Mouse (Mus musculus): ENCODE measurements at regions not wholly inside any gene's neighbourhood (a gene's known extent, or its start where the extent isn't known, plus 50 kb on each side); places are given as distances from the start of the nearest gene placed in this dataset.

- no peak overlapping the region for H3K27ac ChIP-seq (ENCODE audit: low read depth, low read length)
- no peak overlapping the region for H3K4me2 ChIP-seq (ENCODE audit: low read depth, low read length)
- ATAC-seq (ENCODE audit: low read depth): no peak
- H3K4me3 ChIP-seq (ENCODE audit: low read depth, low read length): no peak overlapping the region
- H3K9ac ChIP-seq (replicated peaks; ENCODE audit: low read depth, low read length): no peak overlapping the region
- H3K36me3 ChIP-seq (ENCODE audit: control insufficient read depth, insufficient read depth, low read length): no peaks in the 10 kb centered on the region
- no peaks in the 10 kb centered on the region for H3K27me3 ChIP-seq (ENCODE audit: control insufficient read depth, insufficient read depth, low read length)
- 89% methylated on average over 2 of the region's 2 CpGs for WGBS
- no peaks in the 10 kb centered on the region for H3K9me3 ChIP-seq (ENCODE audit: control insufficient read depth, low read length)
- no peaks in the 10 kb centered on the region for H3K4me1 ChIP-seq (ENCODE audit: control insufficient read depth, insufficient read depth, low read length)
Measured at GRCm38 (mm10) chr16:52851129-52851528, 397.3 kb upstream of the Alcam start.

DNA sequence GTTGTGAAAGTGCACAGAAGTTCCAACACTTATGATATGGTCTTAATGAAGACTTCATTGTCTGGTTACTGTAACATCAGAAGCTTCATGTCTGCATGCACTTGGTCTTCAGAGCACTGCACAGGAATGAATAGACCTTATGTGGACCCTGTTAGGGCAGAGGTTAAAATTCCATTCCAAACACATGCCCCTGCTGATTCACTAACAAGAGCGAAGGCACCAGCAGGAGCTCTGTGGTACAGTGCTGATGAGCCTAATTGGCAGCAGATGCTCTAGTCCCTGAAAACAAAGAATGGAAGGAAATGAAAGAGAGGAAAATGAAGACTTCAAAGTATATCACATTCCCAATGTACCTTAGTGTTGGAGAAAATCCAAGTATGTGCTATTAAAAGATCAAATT lies 365.1 kb upstream of the Alcam start:
- Histone ChIP-seq H3K4me3 (ENCODE audit: low read depth, low read length) (no peak overlapping the region), H3K27ac (ENCODE audit: low read depth, low read length) (no peak overlapping the region)
- 73% methylated on average over 1 of the region's 1 CpGs for WGBS

GRCm38 (mm10) chr16:52811219-52811618 lies 357.3 kb upstream of the Alcam start:
- no peaks in the 10 kb centered on the region for H3K9me3 ChIP-seq (ENCODE audit: control insufficient read depth, low read length)
- H3K36me3 ChIP-seq (ENCODE audit: control insufficient read depth, insufficient read depth, low read length): no peaks in the 10 kb centered on the region
- no peaks in the 10 kb centered on the region for H3K4me1 ChIP-seq (ENCODE audit: control insufficient read depth, insufficient read depth, low read length)
- no peak overlapping the region for H3K9ac ChIP-seq (replicated peaks; ENCODE audit: low read depth, low read length)
- ATAC-seq (ENCODE audit: low read depth): no peak
- WGBS: 83% methylated on average over 3 of the region's 3 CpGs
- H3K27me3 ChIP-seq (ENCODE audit: control insufficient read depth, insufficient read depth, low read length): no peaks in the 10 kb centered on the region
- no peak overlapping the region for H3K4me3 ChIP-seq (ENCODE audit: low read depth, low read length)
- no peak overlapping the region for H3K4me2 ChIP-seq (ENCODE audit: low read depth, low read length)
- no peak overlapping the region for H3K27ac ChIP-seq (ENCODE audit: low read depth, low read length)

More for the DNA sequence above, 365.1 kb upstream of the Alcam start:
- Histone ChIP-seq H3K27me3 (ENCODE audit: control insufficient read depth, insufficient read depth, low read length) (no peaks in the 10 kb centered on the region), H3K4me1 (ENCODE audit: control insufficient read depth, insufficient read depth, low read length) (no peaks in the 10 kb centered on the region), H3K9me3 (ENCODE audit: control insufficient read depth, low read length) (no peaks in the 10 kb centered on the region), H3K9ac (replicated peaks; ENCODE audit: low read depth, low read length) (no peak overlapping the region), H3K4me2 (ENCODE audit: low read depth, low read length) (no peak overlapping the region), H3K36me3 (ENCODE audit: control insufficient read depth, insufficient read depth, low read length) (no peaks in the 10 kb centered on the region)
- ATAC-seq (ENCODE audit: low read depth): no peak

DNA sequence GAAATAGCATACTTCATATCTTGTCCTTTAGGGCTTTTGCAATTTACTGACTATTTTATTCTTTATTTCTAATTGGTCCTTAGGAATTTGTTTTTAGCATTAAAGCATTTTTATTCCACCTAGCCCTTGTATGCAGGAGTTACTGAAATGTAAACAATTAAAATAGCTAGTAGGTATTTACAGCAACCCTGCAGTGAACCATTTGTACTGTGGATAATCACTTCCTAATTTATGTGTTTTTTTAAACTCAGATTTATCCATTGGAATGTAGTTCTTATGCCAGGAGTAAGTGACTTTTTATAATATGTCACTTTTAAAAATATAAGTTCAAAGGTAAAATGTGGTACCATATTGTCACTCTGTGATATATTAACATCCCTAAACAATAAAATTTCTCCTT lies 350.5 kb upstream of the Alcam start:
- ATAC-seq (ENCODE audit: low read depth): no peak
- H3K27ac ChIP-seq (ENCODE audit: low read depth, low read length): no peak overlapping the region
- no peaks in the 10 kb centered on the region for H3K9me3 ChIP-seq (ENCODE audit: control insufficient read depth, low read length)
- no peak overlapping the region for H3K4me3 ChIP-seq (ENCODE audit: low read depth, low read length)
- no peak overlapping the region for H3K9ac ChIP-seq (replicated peaks; ENCODE audit: low read depth, low read length)
- no peaks in the 10 kb centered on the region for H3K36me3 ChIP-seq (ENCODE audit: control insufficient read depth, insufficient read depth, low read length)
- no peak overlapping the region for H3K4me2 ChIP-seq (ENCODE audit: low read depth, low read length)
- H3K4me1 ChIP-seq (ENCODE audit: control insufficient read depth, insufficient read depth, low read length): no peaks in the 10 kb centered on the region
- no peaks in the 10 kb centered on the region for H3K27me3 ChIP-seq (ENCODE audit: control insufficient read depth, insufficient read depth, low read length)

DNA sequence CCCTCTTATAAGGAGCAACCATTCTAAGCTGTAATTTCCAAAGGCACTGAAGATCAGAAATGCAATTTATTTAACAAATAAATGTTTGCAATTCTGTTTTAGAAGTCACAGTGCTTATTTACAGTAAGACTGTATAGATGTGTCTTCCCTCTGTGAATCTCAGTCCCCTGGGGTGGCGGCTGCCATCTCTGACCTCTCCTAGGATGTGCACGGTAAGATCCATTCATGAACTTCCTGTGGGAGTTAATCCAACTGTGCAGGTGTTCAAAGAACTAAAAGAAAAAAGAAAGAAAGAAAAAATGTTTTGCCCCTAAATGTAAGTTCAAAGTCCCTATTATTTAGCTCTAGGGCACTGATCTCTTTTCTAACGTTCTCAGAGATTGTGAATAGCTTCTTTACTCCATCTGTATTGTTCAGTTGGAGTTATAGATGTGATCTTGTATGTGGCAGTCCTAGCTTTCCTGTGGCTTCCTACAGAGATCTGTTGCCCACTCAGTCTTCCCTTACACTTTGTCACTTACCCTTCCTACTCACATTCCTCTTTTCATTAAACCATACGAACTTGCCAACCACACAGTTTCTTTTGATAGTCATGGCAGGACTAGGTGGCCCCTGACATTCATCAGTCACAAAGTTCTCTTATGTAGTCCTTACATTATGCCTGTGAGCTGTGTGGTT lies 346.0 kb upstream of the Alcam start:
- Histone ChIP-seq H3K36me3 (ENCODE audit: control insufficient read depth, insufficient read depth, low read length) (no peaks in the 10 kb centered on the region), H3K4me3 (ENCODE audit: low read depth, low read length) (no peak overlapping the region), H3K27ac (ENCODE audit: low read depth, low read length) (no peak overlapping the region), H3K27me3 (ENCODE audit: control insufficient read depth, insufficient read depth, low read length) (no peaks in the 10 kb centered on the region), H3K4me1 (ENCODE audit: control insufficient read depth, insufficient read depth, low read length) (no peaks in the 10 kb centered on the region), H3K9me3 (ENCODE audit: control insufficient read depth, low read length) (no peaks in the 10 kb centered on the region), H3K9ac (replicated peaks; ENCODE audit: low read depth, low read length) (no peak overlapping the region), H3K4me2 (ENCODE audit: low read depth, low read length) (no peak overlapping the region)
- ATAC-seq (ENCODE audit: low read depth): no peak
- 48% methylated on average over 4 of the region's 4 CpGs for WGBS

- Histone ChIP-seq H3K4me3 (ENCODE audit: low read depth, low read length) (no peak overlapping the region), H3K27me3 (ENCODE audit: control insufficient read depth, insufficient read depth, low read length) (no peaks in the 10 kb centered on the region), H3K9ac (replicated peaks; ENCODE audit: low read depth, low read length) (no peak overlapping the region), H3K4me2 (ENCODE audit: low read depth, low read length) (no peak overlapping the region), H3K9me3 (ENCODE audit: control insufficient read depth, low read length) (no peaks in the 10 kb centered on the region), H3K27ac (ENCODE audit: low read depth, low read length) (no peak overlapping the region), H3K4me1 (ENCODE audit: control insufficient read depth, insufficient read depth, low read length) (no peaks in the 10 kb centered on the region), H3K36me3 (ENCODE audit: control insufficient read depth, insufficient read depth, low read length) (no peaks in the 10 kb centered on the region)
- ATAC-seq (ENCODE audit: low read depth): no peak; the same call in 1 of the 2 replicates
- 69% methylated on average over 1 of the region's 1 CpGs for WGBS
Measured at GRCm38 (mm10) chr16:52795184-52795583, 341.3 kb upstream of the Alcam start.

- no peak overlapping the region for H3K27ac ChIP-seq (ENCODE audit: low read depth, low read length)
- H3K27me3 ChIP-seq (ENCODE audit: control insufficient read depth, insufficient read depth, low read length): no peaks in the 10 kb centered on the region
- no peak overlapping the region for H3K4me2 ChIP-seq (ENCODE audit: low read depth, low read length)
- no peaks in the 10 kb centered on the region for H3K4me1 ChIP-seq (ENCODE audit: control insufficient read depth, insufficient read depth, low read length)
- no peak overlapping the region for H3K4me3 ChIP-seq (ENCODE audit: low read depth, low read length)
- H3K9ac ChIP-seq (replicated peaks; ENCODE audit: low read depth, low read length): no peak overlapping the region
- WGBS: 83% methylated on average over 1 of the region's 1 CpGs
- ATAC-seq (ENCODE audit: low read depth): no peak
- no peaks in the 10 kb centered on the region for H3K36me3 ChIP-seq (ENCODE audit: control insufficient read depth, insufficient read depth, low read length)
- H3K9me3 ChIP-seq (ENCODE audit: control insufficient read depth, low read length): no peaks in the 10 kb centered on the region
Measured at GRCm38 (mm10) chr16:52789946-52790345, 336.1 kb upstream of the Alcam start.

DNA sequence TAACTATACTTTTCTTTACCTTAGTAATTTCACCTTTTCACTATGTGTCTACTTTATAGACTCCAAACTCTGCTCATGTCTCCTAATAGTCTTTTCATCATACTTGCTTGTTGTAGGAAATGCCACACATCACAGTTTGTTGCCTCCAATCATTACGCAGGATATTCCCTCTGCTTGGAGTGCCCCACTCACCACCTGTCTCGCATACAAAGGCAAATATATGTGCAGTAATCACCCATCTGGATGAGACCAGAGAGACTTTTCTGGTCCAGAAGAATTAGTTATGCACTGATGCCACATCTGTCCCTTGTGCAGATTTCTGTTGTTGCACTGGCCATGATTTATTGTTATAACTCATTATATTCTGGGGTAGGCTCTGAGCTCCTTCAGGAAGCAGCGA lies 293.9 kb upstream of the Alcam start:
- Histone ChIP-seq H3K27ac (ENCODE audit: low read depth, low read length) (no peak overlapping the region), H3K9me3 (ENCODE audit: control insufficient read depth, low read length) (no peaks in the 10 kb centered on the region), H3K36me3 (ENCODE audit: control insufficient read depth, insufficient read depth, low read length) (no peaks in the 10 kb centered on the region), H3K4me2 (ENCODE audit: low read depth, low read length) (no peak overlapping the region), H3K4me1 (ENCODE audit: control insufficient read depth, insufficient read depth, low read length) (no peaks in the 10 kb centered on the region), H3K27me3 (ENCODE audit: control insufficient read depth, insufficient read depth, low read length) (no peaks in the 10 kb centered on the region), H3K9ac (replicated peaks; ENCODE audit: low read depth, low read length) (no peak overlapping the region), H3K4me3 (ENCODE audit: low read depth, low read length) (no peak overlapping the region)
- WGBS: 60% methylated on average over 3 of the region's 3 CpGs
- ATAC-seq (ENCODE audit: low read depth): peak; percentile 79

GRCm38 (mm10) chr16:52746186-52746585 lies 292.3 kb upstream of the Alcam start:
- Histone ChIP-seq H3K9me3 (ENCODE audit: control insufficient read depth, low read length) (no peaks in the 10 kb centered on the region), H3K27ac (ENCODE audit: low read depth, low read length) (no peak overlapping the region), H3K4me3 (ENCODE audit: low read depth, low read length) (no peak overlapping the region), H3K36me3 (ENCODE audit: control insufficient read depth, insufficient read depth, low read length) (no peaks in the 10 kb centered on the region), H3K9ac (replicated peaks; ENCODE audit: low read depth, low read length) (no peak overlapping the region), H3K4me1 (ENCODE audit: control insufficient read depth, insufficient read depth, low read length) (no peaks in the 10 kb centered on the region), H3K4me2 (ENCODE audit: low read depth, low read length) (no peak overlapping the region), H3K27me3 (ENCODE audit: control insufficient read depth, insufficient read depth, low read length) (no peaks in the 10 kb centered on the region)
- WGBS: 84% methylated on average over 3 of the region's 3 CpGs
- ATAC-seq (ENCODE audit: low read depth): no peak

Measured in neural tube, embryonic 14.5 days (tissue).